Mouse (Mus musculus): ENCODE measurements around the gene Nosip.

GRCm38 (mm10) chr7:45112529-45112928, 50.3 kb downstream of the Nosip start:
- TF ChIP-seq MAFK (IDR thresholded peaks at IDR 0.05; ENCODE audit: insufficient read depth, low read depth, low read length): no peak
- TF ChIP-seq HCFC1 (IDR thresholded peaks at IDR 0.05; ENCODE audit: borderline replicate concordance, insufficient read depth, low read length): no peak
- TF ChIP-seq ZC3H11A (IDR thresholded peaks at IDR 0.05; ENCODE audit: borderline replicate concordance, low read depth, low read length): no peak
- no peak for TF ChIP-seq ZNF384 (IDR thresholded peaks at IDR 0.05; ENCODE audit: low read depth, low read length)

Measured in ES-E14 (cell line).